Mouse (Mus musculus) monocyte, adult 2 months (primary cell): ENCODE data around the gene Traf2.

Source experiments
- DNase-seq, 2 experiments: peaks; one replicate each; pipeline ENCODE4 v3.0.0; 2022; ENCODE audit warnings: low spot score in 2 of 2, low read depth in 1 of 2

Gene Traf2

GRCm38 (mm10) chr2:25549021-25549991 lies 2.6 kb upstream of the Traf2 start:
- no peak for DNase-seq

GRCm38 (mm10) chr2:25545996-25546810 lies 537 bp downstream of the Traf2 start:
- no peak for DNase-seq

- no peak for DNase-seq
Measured at GRCm38 (mm10) chr2:25541644-25542367, 4.9 kb downstream of the Traf2 start.

GRCm38 (mm10) chr2:25540541-25540948 lies 6.2 kb downstream of the Traf2 start:
- DNase-seq: no peak

- DNase-seq: no peak
Measured at GRCm38 (mm10) chr2:25536531-25536930, 10.2 kb downstream of the Traf2 start.

- no peak for DNase-seq
Measured at GRCm38 (mm10) chr2:25534866-25535182, 11.9 kb downstream of the Traf2 start.

GRCm38 (mm10) chr2:25534178-25534865 lies 12.4 kb downstream of the Traf2 start:
- DNase-seq: peak in 1 of 2 experiments; percentile 49

- DNase-seq: no peak
Measured at GRCm38 (mm10) chr2:25533707-25534106, 13.0 kb downstream of the Traf2 start.

- no peak for DNase-seq
Measured at GRCm38 (mm10) chr2:25526510-25527302, 20.0 kb downstream of the Traf2 start.

- DNase-seq: no peak
Measured at GRCm38 (mm10) chr2:25509912-25510311, 36.8 kb downstream of the Traf2 start.

GRCm38 (mm10) chr2:25506964-25507363 lies 39.8 kb downstream of the Traf2 start:
- DNase-seq: no peak

- no peak for DNase-seq
Measured at GRCm38 (mm10) chr2:25505860-25506259, 40.9 kb downstream of the Traf2 start.

GRCm38 (mm10) chr2:25505000-25505399 lies 41.7 kb downstream of the Traf2 start:
- no peak for DNase-seq

GRCm38 (mm10) chr2:25504538-25504937 lies 42.2 kb downstream of the Traf2 start:
- no peak for DNase-seq

- no peak for DNase-seq
Measured at GRCm38 (mm10) chr2:25502726-25503125, 44.0 kb downstream of the Traf2 start.

GRCm38 (mm10) chr2:25501593-25502486 lies 44.9 kb downstream of the Traf2 start, which contains the start of gene C8g:
TSS of gene C8g (minus strand) at chr2:25501719.
- no peak for DNase-seq

- peak; percentile 37 to 61 for DNase-seq
Measured at GRCm38 (mm10) chr2:25500576-25501405, 45.9 kb downstream of the Traf2 start, which contains the start of gene Fbxw5. TSS of gene Fbxw5 (plus strand) at chr2:25500750.

GRCm38 (mm10) chr2:25500071-25500575 lies 46.6 kb downstream of the Traf2 start:
- DNase-seq: no peak
